Mouse (Mus musculus) cortical plate, adult 2 months (tissue): ENCODE measurements around the gene Sox6.

Source experiments
- CTCF ChIP-seq: fragments of 200-500 bp; IDR thresholded peaks from 2 replicates; pipeline ENCODE4 v1.5.1; 2011; ENCODE audit warnings: mild to moderate bottlenecking, control low read depth, low read length; ENCODE audit not compliant: insufficient read depth; ENCODE audit errors: extremely low read depth
- POLR2A ChIP-seq: fragments of 200-500 bp; IDR thresholded peaks from 2 replicates; pipeline ENCODE4 v1.6.1; 2011; ENCODE audit warnings: mild to moderate bottlenecking, low read length, control low read depth; ENCODE audit not compliant: insufficient read depth; ENCODE audit errors: extremely low read depth

GRCm38 (mm10) chr7:115974518-115974917 lies 64.1 kb downstream of the Sox6 start:
- TF ChIP-seq POLR2A (no peak), CTCF (no peak)
